Mouse (Mus musculus): Measurements from ENCODE around the gene Ptp4a2.
"Not testable (repeated sequence)": the region's sequence is repeated elsewhere in the genome, so short reads cannot be mapped to it uniquely, and the experiment has no call there.

The Ptp4a2 gene

GRCm38 (mm10) chr4:129810798-129811604 lies at the start of gene Ptp4a2:
Ptp4a2 (plus strand) TSS chr4:129811219.
- DNase-seq (ENCODE audit: low spot score): no peak

GRCm38 (mm10) chr4:129761606-129762005 lies 49.4 kb upstream of the Ptp4a2 start:
- DNase-seq (ENCODE audit: low spot score): no peak

DNA sequence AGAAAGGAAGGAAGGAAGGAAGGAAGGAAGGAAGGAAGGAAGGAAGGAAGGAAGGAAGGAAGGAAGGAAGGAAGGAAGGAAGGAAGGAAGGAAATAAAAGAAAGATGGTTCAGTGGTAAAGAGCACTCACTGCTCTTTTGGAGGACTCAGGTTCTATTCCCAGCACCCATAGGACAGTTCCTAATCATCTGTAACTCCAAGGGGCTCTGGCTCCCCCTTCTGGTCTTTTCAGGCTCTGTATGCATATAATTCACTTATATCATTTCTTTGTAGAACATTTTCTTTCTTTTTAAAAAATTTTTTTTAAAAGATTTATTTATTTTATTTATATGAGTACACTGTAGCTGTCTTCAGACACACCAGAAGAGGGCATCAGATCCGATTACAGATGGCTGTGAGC lies 48.5 kb upstream of the Ptp4a2 start:
- DNase-seq (ENCODE audit: low spot score): not testable (repeated sequence)

GRCm38 (mm10) chr4:129765351-129765750 lies 45.7 kb upstream of the Ptp4a2 start:
- no peak for DNase-seq (ENCODE audit: low spot score)

DNA sequence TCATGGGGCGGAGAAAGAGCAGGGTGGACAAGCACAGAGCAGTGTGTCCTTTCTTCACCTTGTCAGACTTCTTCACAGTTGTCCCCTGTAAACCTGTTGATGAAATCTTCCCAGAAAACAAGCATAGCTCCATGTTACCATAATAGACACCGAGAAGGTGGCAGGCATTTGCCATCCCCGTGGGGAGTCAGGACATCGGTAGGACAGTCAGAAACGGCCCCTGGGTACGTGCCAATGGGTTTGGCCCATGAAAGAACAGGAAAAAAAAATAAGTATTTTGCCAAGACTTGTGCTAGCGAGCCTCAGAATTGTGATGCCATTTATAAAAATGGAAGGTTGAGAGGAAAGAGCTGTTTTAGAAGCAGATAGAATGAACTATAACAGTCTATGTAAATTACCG lies 43.2 kb upstream of the Ptp4a2 start:
- DNase-seq (ENCODE audit: low spot score): no peak

- not testable (repeated sequence) for DNase-seq (ENCODE audit: low spot score)
Observed at GRCm38 (mm10) chr4:129768742-129769141, 42.3 kb upstream of the Ptp4a2 start.

GRCm38 (mm10) chr4:129770600-129770999 lies 40.4 kb upstream of the Ptp4a2 start:
- no peak for DNase-seq (ENCODE audit: low spot score)

DNA sequence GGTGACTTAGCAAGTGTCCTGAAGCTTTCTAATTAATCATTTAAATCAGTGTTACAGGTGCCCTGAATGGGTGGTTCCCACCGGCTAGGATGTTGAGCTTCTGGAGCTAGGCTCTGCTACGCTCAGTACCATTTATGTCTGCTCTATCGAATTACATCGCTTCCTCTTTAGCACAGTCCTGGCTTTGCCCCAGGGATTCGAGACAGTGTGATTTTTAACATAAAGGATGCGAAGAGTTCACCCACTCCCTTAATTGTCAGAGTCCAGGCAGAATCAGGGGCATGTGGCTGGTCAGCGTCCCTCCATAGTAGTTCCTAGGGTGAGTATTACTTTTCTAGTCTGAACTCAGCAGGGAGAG lies 39.7 kb upstream of the Ptp4a2 start:
- peak; percentile 57 for DNase-seq (ENCODE audit: low spot score)

DNA sequence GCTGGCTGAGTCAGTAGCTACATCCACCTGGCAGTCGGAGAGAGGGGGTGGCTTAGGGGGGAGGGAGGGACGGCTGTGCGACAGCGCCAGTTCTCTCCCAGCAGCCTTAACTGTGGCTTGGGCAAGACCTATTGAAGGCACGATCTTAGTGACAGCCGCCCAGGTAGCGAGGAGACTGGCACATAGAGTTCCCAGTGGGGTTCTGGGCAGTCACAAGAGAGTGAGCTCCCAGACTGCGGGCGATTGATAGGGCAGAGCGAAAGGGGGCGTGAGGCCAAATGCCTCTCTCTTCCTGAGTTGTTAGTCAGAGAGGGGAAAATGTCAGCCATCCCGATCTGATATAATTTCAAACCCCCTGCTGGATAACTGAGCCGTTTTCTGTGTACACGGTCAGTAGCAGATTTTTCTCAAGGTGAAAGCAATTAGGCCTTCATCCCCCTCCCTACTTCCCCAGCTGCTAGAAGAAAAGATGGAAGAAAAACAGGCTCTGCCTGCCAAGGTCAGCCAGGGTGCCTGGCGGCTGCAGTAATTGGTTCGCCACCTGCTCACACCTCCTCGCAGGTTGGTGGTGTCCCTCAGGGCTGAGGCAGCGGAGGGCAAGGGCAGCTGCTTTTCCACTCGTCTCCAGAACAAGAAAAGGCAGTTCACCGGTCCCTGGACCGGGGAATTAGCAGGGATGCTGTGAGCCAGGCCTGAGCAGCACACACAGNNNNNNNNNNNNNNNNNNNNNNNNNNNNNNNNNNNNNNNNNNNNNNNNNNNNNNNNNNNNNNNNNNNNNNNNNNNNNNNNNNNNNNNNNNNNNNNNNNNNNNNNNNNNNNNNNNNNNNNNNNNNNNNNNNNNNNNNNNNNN lies 39.1 kb upstream of the Ptp4a2 start:
- DNase-seq (ENCODE audit: low spot score): peak; percentile 17

GRCm38 (mm10) chr4:129781881-129782675 lies 28.9 kb upstream of the Ptp4a2 start:
- DNase-seq (ENCODE audit: low spot score): peak; percentile 35

DNA sequence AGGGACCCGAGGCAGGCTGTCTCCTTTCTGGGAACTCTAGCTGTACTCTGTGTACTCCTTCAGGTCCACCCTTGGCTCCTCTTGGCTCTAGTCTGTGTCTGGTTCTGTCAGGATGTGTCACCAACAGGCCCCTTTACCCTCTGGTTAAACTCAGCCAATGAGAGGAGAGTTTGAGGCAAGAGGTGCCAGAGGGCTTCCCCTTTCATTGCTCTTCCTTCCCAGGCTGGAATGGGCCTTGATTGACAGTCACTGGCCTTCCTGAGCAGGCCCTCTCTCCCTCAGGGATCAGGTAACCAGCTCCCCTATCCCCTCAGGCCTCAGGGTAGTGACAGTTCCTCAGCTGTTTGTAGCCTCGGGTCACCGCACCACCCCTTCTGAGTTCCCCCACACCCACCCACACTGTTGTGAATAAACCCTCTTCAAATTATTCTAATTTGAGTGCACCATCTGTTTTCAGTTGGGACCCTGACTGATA lies 28.1 kb upstream of the Ptp4a2 start:
- DNase-seq (ENCODE audit: low spot score): no peak

DNA sequence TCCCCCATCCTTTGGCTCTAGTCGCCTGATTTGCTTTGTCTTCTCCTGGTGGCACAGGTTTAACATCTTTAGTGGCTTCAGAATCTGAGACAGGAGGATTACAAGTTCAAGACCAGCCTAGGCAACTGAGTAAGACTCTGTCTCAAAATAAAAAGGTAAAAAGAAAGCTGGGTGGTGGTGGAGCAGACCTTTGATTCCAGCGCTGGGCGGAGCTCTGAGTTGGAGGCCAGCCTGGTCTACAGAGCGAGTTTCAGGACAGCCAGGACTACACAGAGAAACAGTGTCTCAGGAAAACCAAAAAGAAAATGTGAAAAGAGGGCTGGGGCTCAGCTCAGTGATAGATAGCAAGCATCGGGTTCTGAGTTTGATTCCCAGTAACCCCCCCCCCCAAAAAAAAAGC lies 27.5 kb upstream of the Ptp4a2 start:
- DNase-seq (ENCODE audit: low spot score): no peak

DNA sequence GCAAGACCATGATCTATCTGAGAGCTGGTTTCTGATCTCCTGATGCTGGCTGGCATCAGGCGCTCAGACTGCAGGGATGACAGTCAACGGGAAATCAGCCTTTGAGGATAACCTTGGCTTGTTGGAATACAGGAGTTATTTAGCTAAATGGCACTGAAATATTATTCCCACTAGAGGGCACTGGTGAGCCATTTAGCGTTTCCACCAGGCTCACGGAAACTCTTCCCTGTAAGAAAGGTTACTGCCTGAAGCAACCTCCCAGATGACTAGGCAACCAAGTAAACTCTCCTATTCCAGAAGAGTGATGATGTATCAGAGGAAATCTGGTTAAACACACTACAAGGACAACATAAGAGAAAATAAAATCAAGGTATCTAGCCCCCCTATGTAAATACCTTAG lies 25.8 kb upstream of the Ptp4a2 start:
- peak; percentile 88 for DNase-seq (ENCODE audit: low spot score)

GRCm38 (mm10) chr4:129788693-129789092 lies 22.3 kb upstream of the Ptp4a2 start:
- no peak for DNase-seq (ENCODE audit: low spot score)

DNA sequence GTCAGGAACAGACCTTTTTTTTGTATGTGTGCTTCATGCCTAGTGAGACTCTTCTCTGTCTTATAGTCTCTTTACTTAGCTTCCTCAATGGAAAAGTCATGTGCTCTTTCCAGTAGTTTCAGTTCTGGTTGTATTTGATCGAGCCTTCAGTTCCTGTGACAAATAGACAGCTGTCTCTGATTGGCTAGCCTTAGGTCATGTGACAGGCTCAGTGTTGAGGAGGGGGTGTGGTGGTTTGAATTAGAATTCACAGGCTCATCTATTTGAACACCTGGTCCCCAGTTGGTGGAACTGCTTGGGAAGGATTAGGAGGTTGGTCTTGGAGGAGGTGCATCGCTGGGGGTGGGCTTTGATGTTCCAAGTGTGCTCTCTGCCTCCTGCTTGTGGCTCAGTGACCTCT lies 21.4 kb upstream of the Ptp4a2 start:
- DNase-seq (ENCODE audit: low spot score): no peak

DNA sequence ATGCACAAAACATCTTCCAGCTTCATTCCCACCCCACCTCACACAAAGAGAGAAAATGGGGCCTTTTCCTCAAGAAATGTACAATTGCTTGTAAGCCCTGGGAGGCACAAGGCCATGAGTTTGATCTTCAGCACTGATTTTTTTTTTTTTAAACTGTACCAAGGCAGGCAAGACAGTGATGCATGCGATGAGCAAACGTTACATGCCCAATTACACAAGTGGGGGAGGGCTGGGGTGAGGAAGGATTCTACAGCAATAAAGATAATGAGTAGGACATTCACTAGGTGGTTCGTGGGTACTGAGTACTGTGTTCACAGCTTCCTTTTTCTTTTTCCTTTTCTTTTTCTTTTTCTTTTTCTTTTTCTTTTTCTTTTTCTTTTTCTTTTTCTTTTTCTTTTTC lies 20.5 kb upstream of the Ptp4a2 start:
- DNase-seq (ENCODE audit: low spot score): no peak

GRCm38 (mm10) chr4:129791399-129791798 lies 19.6 kb upstream of the Ptp4a2 start:
- DNase-seq (ENCODE audit: low spot score): no peak

GRCm38 (mm10) chr4:129792666-129793202 lies 18.3 kb upstream of the Ptp4a2 start:
- no peak for DNase-seq (ENCODE audit: low spot score)

GRCm38 (mm10) chr4:129793713-129794329 lies 17.2 kb upstream of the Ptp4a2 start:
- peak; percentile 41 for DNase-seq (ENCODE audit: low spot score)

- peak; percentile 51 for DNase-seq (ENCODE audit: low spot score)
Observed at GRCm38 (mm10) chr4:129795151-129795860, 15.7 kb upstream of the Ptp4a2 start.

GRCm38 (mm10) chr4:129795861-129796260 lies 15.2 kb upstream of the Ptp4a2 start:
- DNase-seq (ENCODE audit: low spot score): no peak
